Mouse (Mus musculus) spleen, postnatal 14 days (tissue): ENCODE results near the gene Prl3d3.
"Not testable (repeated sequence)": the region's sequence is repeated elsewhere in the genome, so short reads cannot be mapped to it uniquely, and the experiment has no call there.

ENCODE experiments used
- DNase-seq, 2 experiments: peaks; one replicate each; pipeline ENCODE4 v3.0.0; 2021 to 2022; ENCODE audit warnings: low spot score in 2 of 2

Gene Prl3d3

DNA sequence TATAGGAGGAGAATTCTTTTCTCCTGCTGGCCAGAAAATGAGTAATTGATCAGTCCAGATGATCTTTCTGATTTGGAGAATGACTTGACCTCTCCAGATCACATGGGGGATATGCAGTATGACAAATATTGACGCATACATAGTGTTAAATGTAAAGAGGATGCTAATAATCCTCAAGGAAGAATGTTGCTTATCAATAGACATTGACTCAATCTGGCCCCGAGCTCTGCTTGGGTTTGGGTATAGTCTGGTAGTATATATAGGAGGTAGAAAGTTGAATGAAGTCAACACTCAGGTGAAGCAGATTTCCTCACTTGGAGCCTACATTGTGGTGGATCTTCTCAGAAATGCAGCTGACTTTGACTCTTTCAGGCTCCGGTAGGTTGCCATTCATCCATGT, at the start of gene Prl3d3:
Gene Prl3d3, plus strand, starts transcription at position 301 of the 400 bp plus-strand sequence.
- DNase-seq: not testable (repeated sequence)

- not testable (repeated sequence) for DNase-seq
Measured at GRCm38 (mm10) chr13:27121398-27121797, 35.2 kb upstream of the Prl3d3 start, which contains the start of gene Prl3d2. Prl3d2 (plus strand) TSS chr13:27121698.

DNA sequence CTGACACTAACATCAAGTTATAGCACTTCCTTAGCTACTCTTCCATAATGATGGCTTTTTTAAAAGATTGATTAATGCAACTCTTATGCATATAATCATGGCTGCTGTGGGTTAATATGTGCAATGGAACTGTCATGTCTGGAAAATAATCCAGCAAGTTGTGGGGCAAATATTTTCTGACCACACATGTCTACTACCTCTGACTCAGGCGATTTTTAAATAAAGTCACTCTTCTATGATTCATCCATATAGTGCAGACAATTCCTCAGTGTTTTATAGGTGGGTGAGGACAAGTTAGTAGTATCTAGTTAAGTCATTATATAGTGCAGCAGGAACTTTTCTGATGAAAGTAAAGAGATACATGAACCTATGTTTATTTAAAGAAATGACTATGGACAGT, 8.3 kb upstream of the Prl3d3 start:
- DNase-seq: no peak

DNA sequence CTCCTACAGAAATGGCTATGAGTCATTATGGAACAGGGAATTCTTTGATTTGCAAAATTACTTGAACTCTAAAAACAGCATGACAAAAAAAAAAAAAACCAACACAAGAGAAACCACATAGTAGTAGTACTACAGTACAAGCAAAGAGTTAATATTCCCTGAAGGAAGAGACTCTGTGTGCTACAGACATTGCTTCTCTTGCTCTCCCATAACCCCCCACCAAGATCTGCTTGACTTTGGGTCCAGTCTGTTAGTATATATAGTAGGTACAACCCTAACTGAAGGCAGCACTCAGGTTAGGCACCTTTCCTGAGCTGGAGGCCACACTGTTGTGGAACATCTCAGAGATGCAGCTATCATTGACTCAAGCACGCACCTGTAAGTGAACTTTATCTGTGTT, 39.8 kb downstream of the Prl3d3 start, which contains the start of gene Prl3c1:
Gene Prl3c1, plus strand, starts transcription at position 301 of the 400 bp plus-strand sequence.
- no peak for DNase-seq
